Mouse (Mus musculus) spleen, postnatal 10 days (tissue): ENCODE measurements around the gene Gjd3.

Experiments
- DNase-seq, 2 experiments: peaks; one replicate each; pipeline ENCODE4 v3.0.0; 2021 to 2022; ENCODE audit warnings: low spot score in 2 of 2

Gene Gjd3

DNA sequence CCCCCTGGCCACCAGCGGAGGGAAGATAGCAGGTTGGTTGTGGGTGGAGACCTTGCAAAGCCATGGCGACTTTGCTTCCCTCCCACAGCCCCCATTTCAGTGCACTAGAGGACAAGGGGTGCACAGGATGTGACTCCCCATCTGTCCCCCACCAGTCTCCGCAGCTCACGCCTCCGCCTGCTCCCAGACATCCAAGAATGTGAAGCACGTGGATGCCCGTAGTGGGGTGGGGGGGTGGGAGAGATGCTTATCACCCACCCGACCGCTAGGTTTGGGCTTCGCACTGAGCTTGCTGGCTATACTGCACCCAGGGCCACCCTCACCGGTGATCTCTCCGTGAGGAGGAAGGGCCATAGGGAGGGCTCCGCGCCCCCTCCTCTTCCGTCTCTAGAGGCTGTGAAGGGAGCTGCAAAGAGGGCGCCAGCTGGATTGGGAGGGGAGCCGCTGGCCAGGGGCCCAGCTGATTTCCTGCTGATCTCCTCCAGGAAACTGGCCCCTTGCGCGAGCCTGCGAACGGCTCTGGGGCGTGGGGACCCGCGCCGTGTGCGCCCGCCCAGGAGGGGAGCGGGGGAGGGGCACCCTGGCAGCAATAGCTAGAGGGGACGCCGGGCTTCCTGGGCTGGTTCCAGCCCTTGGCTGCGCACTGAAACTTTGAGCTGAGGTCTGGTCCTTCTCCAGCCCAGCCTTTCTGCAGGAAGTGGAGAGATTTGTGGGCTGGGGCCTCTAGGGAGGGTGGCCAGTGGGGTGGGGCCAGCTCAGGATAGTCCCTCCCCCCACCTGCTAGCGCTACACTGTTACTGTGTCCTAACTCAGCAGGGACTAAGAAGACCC, 19.4 kb downstream of the Gjd3 start:
- peak in 1 of 2 experiments; percentile 66 for DNase-seq

DNA sequence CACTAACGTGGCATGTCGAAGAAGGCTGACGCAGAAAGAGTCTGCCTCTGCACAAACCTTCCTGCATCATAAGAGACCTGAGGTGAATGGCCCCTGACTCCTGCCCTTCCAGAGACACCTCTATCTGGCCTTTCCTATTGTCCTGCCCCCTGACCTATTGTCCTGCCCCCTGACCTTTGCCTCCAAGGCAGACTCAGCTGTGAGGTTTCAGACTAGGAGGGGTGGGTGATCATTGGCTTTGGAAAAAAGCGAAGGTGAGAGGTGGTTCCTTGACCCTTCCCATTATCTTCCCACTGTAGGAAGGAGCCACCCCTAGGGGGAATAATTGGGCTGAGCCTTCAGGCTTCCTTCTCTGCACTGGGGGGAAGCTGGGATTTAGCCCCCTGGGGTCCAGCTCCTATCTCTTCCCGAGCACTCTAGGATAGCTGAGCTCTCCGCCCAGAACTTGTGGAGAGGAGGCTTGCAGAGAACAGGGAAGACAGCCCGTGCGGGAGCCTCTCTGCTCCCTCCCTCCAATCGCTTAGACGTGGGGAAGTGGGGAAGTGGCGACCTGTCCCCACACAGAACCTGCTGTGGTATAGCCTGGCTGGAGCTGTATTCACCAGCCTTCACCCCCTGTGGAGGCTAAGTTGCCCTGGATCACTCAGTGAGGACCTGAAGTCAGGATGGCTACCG, 20.3 kb downstream of the Gjd3 start:
- peak in 1 of 2 experiments; percentile 19 for DNase-seq

DNA sequence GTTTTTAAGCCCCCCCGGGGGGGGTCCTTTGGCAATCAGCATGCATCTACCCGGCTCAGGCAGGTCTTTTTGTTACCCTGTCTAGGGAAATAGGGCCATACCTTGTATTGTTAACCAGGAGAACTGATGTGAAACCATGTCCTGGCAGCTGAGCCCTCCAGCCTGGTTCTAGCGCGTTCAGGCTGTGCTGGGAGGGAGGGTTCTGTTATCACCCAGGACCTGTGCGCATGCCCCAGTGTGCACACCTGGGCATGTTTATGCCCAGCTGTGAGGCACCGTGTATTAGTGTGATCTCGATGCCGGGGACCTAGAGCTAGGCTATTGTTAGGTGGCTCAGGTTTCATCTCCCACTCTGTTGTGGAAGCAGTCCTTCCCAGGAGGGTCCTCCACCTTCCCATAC, 21.1 kb downstream of the Gjd3 start:
- DNase-seq, result peak in 1 of 2 experiments; percentile 52

DNA sequence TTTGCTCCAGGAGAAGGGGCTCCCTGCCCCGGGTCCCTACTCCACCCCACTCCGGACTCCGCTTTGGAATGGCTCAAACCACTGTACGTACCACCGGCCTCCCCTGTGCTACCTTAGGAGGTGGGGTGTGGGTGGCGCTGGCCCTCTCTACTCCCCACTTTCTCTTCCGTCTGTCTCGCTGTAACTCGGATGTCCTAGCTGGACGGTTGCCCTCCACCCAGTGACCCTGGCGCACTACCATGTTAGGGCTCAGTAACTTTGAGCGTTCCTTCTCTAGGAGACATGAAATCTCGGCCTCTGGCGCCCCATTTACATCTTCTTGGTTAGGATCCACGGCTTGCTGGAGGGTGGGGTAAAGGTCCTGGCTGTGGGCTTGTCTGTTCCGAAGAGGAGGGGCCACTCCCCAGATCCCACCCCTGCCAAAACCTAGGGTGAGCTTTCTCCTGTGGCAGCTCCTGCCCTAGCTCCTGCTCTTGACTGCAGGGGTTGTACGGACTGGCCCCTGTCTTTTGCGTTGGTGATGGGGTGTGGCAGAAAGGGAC, 21.7 kb downstream of the Gjd3 start:
- peak in 1 of 2 experiments; percentile 30 for DNase-seq

DNA sequence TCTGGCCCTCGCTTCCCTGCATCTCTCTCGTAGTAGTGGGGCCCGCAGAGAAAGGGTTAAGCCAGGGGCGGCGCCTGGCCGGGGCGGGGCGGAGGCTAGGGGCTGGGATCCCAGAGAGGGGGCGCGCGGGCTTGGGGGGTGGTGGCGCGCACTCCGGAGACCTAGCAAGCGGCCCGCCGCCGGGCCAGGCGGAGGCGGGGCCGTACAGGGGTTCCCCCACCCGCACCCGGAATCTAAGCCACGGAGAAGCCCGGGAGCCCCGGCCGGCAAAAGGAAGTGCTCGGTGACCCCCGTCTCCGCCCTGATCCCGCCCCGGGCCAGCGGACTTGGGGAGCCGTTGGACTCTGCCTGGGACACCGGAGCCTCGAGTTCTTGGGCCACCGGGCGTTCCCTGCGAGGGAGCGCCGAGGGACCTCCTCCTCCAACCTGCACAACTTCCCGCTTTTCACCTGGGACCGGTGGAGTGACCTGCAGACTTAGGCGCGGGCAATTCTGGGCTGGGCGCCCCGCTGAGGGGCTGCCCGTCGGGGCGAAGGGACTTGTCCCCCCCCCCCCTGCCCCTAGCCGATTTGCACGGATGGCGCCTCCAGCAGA, 22.4 kb downstream of the Gjd3 start:
- peak in 1 of 2 experiments; percentile 62 for DNase-seq

DNA sequence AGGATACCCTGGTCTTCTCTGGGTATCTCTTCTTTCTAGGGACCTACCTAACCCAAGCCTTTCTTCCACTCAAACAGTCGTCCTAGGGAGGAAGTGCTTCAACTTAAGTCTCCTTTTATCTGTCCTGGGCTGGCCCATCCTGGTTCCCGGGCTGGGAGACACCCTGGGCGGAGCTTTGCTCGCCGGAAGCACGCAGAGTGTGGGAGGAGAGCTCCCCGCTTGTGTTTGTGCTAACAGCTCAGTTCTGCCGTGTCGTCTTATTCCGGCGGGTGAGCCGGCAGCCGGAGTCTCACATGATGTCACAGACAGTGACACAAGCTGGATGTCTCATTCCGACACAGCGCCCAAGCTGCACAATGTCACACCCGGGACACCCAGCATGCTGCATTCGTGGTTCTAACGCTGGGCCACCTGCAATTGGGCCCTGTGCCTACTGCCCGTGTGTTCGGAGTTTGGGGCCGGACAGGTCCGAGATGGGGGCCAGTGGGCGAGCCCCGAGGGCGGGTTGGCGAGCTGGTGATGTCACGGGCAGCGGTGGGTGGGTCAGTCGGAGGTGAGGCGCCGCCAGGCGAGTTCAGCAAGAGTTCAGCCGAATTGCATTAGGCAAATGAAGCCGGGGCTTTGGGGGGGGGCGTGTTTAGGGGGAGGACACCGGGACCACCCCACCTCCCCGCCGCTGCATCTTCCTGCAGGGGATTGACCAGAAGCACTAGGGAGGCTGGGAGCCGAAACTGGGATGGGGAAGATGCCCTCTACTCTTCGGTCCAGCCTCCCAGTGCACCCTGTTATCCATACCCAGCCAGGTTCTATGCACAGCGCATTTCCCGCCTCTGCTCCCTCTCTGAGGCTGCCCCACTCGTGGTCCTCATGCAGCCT, 23.1 kb downstream of the Gjd3 start:
- DNase-seq, result peak in 1 of 2 experiments; percentile 75

DNA sequence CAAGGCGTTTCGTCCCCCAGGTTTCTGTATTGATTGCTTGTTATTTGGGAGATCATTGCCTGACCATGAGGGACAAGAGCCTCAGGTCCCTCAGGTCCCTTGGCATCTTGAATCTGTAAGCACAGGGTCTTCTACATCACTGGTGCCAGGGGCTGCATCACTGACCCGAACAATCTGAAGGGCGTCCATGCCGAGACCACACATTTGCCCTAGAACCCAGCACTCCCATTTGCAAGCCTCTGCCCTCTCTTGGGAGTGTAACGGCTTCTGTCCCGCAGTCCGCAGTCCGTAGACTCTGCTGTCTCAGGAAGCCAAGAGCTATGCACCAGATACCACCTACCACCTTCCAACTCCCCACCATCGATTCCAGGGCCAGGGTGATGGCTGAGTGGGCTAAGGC, 26.5 kb downstream of the Gjd3 start:
- DNase-seq, result no peak

DNA sequence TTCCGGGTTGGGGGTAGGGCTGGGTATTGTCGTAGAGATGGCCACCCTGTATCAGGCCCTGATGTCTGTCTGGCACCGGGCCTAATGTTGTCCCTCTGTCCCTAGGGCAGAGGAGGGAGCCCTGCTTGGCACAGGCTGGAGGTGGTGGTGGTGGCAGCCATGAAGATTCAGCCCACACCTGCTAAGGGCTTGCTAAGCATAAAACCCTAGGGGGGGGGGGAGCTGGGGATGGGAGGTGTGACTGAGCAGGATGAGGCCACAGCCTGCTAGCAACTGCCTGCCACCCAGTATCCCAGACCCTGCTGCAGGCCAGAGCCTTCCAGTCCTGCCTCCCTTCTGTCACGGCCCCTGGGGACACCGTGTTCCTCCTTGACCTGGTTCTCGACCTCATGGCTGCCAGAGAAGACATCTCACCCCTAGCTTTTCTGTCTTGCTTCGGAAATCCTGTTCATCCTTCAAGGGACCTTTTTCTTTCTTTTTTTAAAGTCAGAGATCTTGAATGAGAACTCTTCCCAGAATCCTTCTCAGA, 27.0 kb downstream of the Gjd3 start:
- no peak for DNase-seq

DNA sequence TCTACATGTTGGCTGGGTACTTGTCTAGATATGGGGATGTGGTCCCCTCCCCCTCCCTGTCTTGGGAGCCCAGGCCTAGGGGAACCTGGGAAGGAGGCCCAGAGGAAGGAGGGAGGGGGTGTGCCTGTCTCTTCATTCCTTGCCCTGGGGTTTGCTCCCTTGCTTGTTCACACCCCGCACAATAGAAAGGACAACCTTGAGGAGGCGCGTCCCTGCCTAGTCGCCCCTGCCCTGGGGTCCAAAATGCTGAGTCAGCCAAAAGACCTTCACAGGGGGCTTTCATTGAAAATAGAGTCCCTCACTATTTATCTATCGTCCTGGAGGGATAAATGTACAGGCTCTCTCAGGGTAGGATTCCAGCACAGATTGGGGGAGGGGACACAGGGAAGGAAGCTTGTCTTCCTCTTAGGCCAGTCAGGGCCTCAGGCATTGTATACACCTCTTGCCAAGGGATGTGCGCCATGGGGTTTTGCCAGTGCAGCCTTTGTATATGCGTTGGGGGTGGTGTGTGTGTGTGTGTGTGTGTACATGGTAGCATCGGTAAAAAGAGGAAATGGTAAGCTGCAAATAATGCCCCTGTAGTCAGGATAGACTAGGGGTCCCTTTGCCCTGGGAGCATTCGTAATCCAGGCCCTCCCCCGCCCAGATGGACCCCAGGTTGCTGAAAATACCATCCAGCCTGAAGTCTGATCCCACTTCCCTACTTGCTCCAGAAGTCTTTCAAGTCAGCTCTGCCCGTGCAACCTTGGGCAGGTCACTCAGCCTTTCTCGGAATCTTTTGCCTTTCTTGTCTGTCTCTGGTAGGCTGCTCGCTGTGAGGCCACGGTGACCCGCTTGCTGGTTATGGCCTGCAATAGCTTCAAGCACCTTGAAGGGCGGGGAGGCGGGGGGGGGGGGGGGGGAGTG, 27.8 kb downstream of the Gjd3 start:
- no peak for DNase-seq

DNA sequence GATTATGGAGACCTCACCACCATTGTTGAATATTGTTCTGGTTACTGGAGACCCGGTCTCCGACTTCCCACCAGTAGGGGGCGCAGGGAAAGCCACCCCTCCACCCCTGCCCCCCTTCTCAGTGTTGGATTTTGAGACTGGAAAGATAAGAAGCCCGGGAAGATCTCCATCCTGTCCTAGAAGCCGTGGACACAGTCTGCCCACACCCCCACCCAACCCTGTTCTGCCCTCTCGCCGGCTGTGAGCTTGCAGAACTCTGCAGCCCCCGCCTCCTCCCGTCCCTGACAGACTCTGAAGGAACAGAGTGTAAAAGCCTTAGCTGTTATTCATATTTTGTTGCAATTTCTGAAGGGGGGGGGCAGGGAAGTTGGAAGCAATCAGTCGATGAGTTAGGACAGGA, 28.4 kb downstream of the Gjd3 start:
- peak in 1 of 2 experiments; percentile 83 for DNase-seq

DNA sequence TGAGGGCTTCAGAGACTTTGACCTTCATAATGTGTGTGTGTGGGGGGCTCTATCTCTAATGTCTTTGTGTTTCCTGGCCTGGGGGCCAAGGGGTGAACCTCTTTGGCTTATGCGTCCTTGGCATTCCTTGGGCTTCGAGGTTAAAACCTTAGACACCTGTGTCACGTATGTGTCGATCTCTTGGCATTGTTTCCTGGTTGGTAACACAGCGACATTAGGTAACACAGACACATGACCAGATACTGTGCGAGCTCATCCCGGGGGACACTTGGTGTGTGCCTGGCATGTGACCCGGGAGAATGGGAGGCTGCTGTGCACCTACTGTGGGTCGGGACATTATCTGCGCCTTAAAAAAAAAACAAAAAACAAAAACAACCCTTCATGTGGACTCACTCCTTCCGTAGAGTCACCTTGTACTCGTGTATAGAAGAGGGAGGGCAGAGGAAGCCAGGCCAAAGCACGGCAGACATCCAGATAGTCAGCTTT, 28.9 kb downstream of the Gjd3 start:
- DNase-seq, result no peak

DNA sequence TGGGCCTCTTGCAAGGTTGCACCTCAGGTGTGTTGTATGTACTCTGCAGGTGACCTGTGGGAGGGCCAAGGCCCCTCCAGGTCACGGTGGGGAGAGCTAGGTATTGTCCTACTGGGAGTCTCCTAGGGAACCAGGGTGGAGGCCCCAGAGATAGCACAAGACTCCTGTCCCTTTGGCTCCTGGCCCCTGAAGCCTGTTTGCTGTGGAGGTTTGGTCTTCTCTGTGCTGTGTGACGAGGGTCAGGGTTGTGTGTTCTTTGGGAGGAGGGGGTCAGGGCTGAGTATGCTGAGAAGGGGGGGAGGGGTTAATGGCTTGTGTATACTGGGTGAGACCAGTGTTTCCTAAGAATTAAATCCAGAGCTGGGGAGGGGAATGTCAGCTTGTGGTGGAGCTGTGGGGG, 29.5 kb downstream of the Gjd3 start:
- no peak for DNase-seq

DNA sequence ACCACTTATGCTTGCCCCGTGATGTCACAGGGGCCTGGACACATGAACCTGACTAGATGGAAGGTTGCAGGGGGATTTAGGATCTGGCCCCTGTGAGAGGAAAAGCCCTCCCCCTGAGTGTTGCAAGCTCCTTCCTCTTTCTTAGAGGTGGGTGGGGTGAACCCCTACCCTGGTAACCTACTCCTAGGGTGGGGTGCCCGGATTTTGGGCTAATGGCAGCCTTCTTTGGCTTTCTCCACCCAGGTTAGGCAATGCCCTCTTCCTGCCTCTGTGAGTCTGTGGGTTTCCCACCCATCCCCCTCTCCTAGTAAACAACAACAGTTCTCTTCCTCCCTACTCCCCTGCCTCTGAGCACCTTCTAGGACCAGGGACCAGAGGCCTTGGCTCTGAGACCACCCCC, 30.1 kb downstream of the Gjd3 start:
- DNase-seq, result no peak

DNA sequence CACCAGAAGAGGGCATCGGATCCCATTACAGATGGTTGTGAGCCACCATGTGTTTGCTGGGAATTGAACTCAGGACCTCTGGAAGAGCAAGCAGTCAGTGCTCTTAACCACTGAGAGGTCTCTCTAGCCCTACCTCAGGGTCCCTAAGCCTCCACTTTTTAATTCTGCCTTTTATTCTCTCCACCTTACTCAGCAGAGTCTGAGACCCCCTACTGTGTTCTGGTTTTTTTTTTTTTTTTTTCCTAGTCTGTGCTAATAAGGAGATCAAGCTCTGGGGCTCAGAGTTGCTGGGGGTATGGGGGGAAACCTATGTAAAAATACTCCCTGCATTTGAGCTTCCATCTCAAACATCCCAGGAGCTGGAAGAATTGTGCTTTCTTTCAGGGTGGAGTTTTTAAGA, 30.7 kb downstream of the Gjd3 start:
- no peak for DNase-seq

DNA sequence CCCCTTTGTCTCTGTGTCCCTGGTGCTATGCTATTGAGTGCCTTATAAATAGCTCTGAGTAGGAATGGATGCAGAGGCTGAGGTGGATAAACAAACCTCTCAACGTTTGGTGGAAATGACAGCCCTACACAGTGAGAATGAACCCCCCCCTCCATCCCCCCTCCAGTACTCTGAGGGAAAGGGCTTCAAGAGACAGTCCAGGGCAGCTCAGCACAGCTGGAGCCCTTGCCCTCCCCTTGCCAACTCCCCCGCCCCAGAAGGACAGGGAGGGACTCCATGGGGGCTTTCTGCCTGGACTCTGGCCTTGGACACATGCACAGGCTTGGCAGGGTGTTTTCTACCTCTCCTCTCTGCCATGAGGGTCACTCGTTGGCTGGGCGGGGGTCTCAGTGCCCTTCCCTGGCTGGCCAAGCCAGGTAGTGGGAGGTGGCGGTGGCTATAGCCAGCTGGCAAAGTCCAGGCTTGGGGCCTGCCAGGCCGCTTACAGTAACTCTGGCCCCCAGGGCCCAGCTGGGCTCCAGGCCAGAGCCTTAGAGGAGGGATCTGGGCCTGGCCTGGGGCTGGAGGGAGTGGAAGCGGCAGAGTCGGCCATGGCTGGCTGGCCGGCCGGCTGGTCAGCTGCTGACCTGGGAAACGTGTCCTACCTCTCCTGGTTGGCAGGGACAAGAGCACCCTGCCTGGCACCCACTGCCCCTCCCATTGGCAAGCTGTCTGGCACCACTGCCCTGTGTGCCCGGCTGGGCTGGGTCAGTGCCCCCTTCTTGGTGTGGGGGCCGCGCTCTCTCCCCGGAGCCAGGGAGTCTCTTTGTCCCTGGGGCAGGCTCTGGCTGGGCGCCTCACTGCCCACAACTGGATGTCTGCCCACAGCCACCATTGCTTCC, 31.6 kb downstream of the Gjd3 start:
- DNase-seq, result peak in 1 of 2 experiments; percentile 35

DNA sequence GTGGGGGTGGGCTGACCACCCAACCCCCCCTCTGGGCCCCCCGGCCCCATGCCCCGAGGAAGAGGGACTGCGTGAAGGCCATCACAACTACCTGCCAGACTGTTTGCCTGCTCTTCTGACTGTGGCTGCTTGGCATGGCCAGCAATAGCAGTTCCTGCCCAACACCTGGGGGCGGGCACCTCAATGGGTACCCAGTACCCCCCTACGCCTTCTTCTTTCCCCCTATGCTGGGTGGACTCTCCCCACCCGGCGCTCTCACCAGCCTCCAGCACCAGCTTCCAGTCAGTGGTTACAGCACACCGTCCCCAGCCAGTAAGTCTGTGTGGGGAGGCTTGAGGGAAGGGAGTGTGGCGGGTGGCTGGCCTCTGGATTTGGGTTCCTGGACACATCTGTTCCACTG, 32.3 kb downstream of the Gjd3 start:
- no peak for DNase-seq

DNA sequence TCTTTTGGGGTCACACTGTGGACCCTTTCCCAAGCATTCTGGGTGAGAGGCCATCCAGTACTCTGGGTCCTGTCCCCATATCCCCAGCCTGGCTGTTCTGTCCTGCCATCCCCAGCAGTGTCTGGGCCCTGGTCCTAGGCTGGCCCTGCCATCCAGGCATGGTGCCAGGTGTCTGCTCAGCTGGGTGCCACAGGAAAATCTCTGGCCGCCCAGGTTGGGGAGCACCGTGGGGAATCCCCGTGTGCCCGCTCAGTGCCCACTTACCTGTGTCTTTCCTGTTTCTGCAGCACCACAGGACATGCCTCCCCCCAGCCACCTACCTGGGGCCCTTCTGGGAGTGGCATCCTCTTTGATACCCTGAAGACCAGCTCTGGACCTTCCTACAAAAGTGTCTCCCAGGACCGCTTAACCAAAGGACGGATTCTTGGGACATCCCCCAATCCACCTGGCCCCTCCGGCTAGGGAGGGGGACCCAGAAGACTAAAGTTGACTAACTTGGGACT, 32.8 kb downstream of the Gjd3 start:
- DNase-seq, result no peak

DNA sequence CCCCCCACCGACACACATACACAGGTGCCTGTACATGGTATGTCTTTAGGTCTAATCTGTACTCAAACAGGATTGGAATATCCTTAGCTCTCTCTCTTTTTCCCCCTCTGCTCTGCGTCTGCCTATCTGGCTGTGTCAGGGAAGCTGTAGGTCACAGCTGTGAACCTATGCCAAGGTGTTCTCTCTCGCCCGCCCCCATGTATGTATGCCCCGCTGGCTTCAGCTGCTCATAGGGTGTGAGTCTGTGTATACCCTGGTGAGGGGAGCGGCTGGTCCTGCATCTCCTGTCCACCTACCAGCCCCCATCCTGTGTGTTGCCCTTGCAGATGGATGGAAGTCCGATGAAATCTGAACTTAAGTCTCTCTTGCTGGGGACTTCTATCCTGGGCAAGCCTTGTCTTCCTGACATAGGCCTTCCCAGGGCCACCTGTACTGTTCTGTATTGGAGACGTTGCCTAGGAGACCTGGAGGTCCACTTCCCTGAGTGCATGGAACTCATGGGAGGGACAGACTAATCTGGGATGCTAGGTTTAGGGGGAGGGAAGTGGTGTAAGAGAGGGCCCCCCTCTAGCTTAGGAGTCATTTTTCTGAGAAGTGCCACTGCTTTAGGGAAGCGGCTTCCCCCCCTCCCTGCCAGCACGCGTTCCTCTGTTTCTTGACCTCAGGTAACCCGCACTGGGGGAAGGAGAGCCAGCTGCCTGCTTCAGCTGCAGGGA, 33.4 kb downstream of the Gjd3 start:
- no peak for DNase-seq
